Mouse (Mus musculus): Measurements from ENCODE around the gene Ccdc85c.

- TF ChIP-seq CTCF (IDR thresholded peaks at IDR 0.05; ENCODE audit: extremely low read depth, insufficient read depth, low read length), result no peak
- TF ChIP-seq POLR2A (IDR thresholded peaks at IDR 0.05; ENCODE audit: extremely low read depth, insufficient read depth, low read length), result no peak
Measured at GRCm38 (mm10) chr12:108215090-108215489, 60.1 kb downstream of the Ccdc85c start.
